Mouse (Mus musculus) embryo, embryonic 11 days (tissue): ENCODE measurements around the gene Cdt1.
A peak's percentile ranks its signal among the peaks of the same experiment; 100 is the strongest.

Source experiments
- DNase-seq: peaks from one replicate; pipeline ENCODE4 v3.0.0-alpha.2; 2015

Cdt1 gene

DNA sequence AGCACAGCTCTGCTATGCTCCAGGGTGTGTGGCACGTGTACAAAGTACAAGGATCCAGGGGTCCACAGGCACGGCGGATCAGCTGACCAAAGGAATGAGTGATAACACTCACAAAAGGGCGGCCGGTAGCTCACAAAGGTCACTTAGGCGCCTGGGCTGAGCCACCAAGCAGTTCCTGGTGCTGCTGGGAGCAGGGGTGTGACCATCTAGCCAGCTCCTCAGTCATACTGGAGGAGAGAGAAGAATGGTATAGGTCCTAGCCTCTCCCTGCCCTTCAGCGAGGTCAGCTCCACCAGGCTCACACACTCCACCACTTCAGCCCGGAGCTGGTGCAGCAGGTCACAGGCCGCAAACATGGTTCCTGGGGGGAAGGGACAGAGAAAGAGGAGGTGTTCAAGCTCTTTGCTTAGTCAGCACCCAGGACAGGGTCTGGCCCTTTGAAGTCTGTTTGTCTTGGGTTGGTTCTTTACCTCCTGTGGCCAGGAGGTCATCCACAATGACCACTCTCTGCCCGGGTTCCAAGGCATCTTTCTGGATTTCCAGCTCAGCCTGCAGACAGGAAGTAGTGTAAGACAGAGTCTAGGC, 6.9 kb downstream of the Cdt1 start:
- no peak for DNase-seq

DNA sequence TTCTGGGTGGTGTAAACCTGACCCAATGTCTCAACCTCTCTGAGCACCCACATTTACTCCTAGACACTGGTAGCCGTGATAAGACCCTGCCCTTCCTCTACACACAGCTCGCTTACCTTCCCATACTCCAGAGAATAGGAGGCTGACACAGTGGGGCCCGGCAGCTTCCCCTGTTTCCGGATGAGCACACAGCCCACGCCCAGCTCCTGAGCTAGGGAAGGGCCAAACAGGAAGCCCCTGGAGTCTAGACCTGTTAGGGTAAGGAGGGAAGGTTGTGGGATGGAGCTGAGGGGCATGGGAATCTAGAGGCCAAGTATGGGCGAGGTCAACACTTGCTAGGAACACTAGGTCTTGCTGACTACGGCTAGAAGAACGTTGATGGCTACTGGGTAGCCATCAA, 7.5 kb downstream of the Cdt1 start:
- no peak for DNase-seq

DNA sequence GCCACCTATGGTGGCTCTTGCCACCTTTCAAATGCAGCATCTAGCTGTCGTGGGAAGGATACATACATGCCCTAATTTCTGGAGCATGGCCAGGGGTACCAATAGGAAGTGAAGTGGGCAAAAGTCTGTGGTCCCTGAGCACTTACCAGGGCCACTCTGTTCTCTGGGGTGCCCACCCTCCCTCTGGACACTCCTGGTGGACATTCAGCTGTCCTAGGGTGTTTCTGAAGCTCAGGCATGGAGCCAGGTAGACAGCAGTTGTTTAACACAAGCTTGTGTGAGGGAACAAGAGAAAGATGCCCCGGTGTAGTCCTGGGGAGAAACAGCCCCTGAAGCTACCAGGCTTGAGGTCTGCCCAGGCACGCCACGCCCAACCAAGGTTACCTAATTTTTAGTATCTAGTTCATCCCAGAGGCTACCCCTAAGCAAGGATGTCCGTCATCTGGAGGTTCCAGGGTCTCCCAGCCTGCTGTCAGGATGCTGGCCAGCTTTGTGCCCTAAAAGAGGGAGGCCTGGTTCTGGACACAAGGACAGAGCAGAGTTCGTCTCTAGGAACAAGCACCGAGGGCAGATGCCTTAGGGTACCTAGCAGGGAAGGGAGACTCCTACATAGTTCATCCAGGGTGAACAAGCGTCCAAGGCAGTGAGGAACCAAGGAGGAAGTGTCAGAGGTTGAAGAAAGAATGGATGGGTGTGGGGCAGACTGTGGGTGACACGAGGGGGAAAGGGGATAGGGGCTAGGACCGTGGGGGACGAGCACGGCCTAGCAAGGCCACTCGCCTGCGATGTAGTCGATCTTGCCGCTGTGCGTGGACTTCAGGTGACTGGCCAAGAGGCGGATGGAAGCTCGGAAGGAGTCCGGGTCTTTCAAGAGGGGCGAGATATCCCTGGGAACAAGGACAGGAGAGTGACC, 8.2 kb downstream of the Cdt1 start:
- DNase-seq: peak; percentile 32

DNA sequence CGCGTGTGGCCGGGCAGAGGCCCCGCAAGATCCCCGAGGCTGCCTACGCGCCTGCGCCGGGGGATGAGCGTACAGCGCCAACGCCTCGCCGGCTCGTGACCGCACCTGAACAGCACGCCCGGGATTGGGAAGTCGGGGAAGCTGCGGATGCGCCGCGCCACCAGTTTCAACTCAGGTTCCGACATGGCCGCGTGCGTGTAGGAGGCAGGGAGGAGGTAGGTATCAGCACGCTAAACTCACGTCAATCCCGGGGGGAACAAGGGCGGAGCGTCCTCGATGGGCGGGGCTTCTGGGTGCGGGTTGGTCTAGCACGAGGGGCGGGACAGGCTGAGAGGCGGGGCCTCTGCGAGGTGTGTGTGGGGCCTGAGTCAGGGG, 8.8 kb downstream of the Cdt1 start, which contains the start of gene Aprt:
Aprt (minus strand) TSS at position 262 of the 375 bp plus-strand sequence.
- peak; percentile 96 for DNase-seq

DNA sequence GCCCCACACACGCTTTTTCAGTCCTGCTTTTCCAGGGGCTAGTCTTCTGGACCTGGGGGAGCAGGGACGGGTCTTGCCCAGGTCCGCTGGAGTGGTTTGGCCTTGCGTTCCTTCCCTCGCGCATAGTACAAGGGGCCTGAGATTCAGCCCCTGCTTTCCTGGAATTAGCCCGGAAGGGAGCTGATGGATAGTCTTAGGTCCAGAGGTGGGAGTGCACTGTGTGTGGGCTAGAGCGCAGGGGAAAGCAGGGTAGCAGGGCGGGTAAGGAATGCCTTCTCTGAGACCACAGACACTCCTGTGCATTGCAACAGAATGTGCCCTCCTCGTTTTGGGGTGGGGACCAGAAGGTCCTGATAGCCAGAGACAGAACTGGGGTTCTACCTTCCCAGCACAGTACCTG, 9.3 kb downstream of the Cdt1 start:
- DNase-seq: peak; percentile 35

DNA sequence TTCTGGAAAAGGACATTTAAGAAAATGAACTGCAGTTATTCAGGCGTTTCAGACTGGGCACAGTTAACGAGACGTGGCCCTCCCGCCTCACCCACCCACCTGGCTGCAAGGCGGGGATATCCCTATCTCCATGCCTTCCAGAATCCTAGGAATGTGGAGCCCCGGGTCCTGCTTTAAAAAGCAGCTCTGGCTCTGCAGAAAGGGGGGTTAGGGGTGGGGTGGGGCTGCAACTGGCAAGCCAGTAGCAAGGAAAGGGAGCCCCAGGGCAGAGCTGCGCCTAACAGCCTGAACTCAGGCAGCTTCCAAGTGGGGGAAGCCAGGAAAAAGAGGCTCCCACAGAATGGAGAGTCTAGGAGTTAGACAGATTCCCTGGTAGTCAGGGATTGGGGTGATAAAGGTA, 11.4 kb downstream of the Cdt1 start:
- peak; percentile 41 for DNase-seq

DNA sequence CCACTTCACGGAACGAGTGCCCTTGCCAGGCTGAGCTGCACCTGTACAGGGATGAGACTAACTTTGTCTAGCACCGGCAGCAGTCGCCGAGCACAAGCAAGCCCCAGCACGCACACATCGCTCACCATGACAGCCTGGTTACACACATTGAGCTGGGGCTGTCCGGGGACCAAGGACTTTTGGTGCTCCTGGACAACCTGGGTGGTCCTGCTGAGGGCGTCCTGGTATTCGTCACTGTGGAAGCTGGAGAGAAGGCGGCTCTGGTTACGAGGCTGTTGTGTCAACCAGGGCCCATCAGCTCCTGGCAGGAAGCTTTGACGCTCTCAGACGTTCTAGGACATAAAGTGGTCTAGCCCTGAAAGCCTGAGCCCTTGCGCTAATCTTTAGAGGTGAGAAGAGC, 13.1 kb downstream of the Cdt1 start:
- peak; percentile 20 for DNase-seq

DNA sequence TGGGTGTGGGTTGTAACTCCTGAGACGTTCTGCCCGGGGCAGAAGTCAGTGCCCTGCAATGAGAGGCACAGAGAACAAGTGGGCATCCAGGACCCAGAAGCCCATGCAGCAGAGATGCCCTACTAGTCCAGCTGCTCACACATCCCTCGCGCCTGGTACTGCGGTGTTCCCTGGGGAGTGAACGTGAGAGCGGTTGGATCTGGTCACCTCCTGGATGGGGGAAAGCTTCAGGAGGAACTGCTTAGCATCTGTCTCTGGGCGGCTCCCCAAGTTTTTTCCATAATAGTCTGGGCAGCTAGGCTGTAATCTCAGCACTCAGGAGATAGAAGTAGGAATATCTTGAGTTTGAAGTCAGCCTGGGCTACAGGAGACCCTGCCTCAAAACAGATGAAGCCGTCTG, 17.2 kb downstream of the Cdt1 start:
- no peak for DNase-seq

DNA sequence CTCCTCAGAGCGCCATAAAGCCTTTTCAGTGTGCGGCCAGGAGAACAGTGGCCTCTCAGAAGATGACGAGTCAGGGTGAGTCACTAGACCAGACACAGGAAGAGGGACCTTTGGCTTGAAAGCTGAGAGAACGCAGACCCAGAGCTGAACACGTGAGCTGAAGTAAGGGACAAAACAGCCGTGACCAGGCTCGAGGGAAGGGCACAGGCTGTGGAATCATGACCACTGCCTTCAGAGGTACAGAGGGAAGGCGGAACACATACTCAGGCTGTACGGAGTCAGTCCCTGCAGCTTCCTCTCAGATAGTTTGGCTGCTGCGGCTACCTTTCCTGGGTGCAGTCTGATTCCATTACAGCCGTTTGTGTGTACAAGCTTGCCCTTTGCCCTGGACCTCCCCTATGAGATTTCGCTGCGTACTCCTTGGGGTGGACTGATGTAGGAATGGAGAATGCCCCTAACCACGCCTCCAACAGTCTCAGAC, 17.6 kb downstream of the Cdt1 start:
- DNase-seq: no peak

DNA sequence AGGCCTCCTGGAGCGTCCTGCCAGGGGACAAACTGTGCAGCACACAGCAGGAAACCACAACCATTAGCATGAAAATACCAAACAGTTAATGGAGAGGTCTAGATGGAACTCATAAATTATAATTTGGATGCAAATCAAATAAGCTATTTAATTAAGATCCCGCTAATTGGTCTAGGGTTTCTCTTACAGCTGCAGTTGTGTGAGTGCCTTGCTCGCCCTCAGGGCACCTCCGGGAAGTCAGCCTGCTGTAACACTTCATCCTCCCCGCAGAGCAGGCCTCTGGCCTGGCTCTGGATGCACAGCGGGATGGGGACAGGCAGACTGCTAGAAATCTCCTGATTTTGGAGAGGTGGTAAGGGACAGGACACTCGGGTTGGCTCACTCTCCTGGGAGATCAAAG, 18.4 kb downstream of the Cdt1 start:
- DNase-seq: no peak

DNA sequence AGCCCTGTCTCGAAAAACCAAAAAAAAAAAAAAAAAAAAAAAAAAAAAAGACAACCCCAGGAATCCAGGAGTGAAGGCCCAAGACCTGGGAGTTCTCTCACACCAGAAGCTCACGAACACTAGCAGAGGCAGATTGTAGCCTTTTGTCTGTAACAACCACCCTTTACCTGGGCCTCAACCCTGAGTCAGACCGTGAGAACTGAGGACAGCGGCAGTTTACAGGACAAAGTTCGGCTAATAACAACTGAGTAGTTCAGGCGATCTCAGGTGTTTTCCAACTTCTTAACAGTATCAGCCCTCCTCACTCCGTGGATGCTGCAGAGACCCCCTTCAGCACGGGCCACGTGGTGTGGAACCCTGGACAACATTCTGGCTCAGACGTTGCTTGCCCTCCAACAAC, 18.9 kb downstream of the Cdt1 start:
- no peak for DNase-seq

DNA sequence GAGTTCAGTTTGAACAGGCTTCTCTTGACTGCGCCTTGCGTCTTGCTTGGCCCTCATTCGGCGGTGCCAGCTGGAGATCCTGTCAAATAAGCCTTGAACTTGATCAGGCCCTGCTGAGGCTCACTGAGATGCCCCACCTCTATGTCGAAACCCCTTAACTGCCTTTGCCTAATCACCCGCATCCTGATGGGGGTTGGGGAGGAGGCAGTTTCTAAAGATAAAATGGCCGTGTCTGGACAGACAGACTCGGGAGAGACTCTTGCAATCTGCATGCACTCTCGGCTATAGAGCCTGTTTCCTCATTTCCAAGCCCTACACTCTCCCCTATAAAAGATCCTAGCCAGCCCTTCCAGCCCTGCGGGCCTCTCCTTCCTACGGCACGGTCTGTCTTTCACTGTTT, 25.4 kb downstream of the Cdt1 start:
- DNase-seq: no peak

DNA sequence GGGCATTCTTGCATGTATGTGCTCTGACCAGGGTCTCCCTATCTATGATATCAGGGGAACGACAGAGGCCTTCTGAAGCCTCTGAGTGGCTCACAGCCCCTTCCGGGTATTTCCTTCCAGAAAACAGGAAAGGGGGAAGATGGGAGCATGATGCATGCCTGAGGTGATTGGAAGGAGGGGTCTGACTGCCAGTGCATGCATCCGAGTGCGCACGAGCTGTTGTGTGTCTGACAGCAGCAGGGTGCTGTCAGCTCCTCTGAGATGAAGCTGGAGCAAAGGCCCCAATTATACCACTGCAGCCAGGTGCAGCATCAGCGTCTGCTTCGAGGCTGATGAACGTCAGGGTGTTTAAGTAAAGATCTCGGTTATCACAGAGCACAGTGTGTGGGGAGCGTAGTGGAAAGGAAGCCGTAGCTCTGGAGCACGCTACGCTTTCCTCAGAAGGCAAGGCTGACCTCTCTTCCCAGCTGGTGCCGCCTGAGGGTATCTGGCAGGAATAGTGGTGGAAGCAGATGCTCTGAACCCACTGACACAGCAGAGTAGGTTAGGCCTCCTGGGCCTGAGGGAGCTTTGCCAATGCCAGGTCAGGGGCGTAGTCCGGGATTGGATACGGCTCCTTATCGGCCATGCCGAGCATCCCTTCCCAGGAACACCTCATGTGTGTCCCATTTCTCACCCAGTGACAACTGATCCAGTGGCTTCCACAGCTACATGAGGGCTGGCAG, 26.1 kb downstream of the Cdt1 start:
- DNase-seq: no peak

DNA sequence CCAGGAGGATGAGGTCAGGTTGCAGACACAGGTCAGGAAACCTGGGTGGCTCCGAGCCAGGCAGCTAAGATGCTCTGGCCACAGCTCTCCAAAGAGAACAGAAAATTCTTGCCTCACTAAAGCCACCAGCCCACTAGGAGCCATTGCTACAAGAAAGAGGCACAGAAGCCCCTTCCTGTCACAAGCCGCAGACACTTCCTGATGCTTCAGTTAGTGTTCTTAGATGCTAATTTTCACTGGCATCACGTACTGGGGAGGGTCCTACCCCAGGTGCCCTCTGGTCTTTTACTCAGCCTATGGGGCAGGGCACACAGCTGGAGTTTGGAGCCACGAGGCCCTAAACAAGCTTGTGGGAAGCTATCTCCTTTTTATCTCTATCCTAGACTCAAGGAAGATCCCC, 28.2 kb downstream of the Cdt1 start:
- no peak for DNase-seq

DNA sequence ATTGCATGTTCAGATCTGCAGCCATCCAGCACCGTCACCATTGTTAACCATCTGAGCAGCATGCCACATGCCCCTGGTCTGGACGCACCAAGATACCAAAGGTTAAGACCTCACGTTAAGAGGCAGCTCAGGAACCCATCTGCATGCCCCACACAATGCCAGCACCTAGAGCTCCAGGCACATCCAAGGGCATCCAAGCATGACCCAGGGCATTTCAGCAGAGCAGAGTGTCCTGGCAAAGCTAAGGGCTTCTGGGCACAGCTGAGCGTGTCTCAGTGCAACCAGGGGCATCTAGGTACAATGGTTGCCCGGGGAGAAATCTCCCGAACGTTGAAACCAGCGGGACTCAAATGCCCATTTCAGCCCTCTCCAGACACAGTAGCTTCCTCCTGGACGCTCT, 32.9 kb downstream of the Cdt1 start:
- DNase-seq: no peak

DNA sequence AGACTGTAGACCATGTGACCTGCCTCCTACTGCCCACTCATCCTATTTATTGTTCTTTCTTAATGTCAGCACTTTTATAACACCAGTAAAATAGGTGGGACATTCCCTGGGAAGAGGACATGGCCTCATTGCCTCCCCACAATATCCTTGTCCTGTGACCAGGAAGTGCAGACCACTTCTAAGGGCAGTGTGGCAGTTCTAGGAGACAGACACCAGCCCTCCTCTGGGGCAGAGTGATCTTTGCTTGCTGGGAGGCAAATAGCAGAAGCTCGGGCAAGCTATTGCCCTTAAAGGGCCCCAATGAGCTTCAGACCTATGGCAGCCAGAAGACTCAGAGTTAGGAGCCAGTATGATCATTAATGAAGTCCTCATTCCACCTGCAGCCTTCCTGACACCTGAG, 36.8 kb downstream of the Cdt1 start:
- DNase-seq: no peak

DNA sequence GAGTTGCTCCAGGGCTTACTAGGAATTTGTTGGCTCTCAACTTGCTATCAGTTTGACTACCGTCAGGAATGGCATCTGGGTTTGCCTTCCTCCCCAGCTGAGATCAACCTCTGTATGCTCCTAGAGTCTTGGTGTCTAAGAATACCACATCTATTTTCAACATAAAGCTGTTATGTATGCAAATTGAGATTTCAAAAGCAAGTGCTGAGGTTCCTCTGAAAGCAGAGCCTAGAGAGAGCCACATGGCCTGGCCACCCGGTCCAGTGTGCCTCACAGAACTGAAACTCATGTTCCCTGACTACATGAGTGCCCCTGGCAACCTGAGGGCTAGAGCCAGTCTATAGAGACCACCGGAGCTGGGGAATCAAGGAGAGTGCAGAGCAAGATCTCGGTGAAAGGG, 37.6 kb downstream of the Cdt1 start:
- no peak for DNase-seq

DNA sequence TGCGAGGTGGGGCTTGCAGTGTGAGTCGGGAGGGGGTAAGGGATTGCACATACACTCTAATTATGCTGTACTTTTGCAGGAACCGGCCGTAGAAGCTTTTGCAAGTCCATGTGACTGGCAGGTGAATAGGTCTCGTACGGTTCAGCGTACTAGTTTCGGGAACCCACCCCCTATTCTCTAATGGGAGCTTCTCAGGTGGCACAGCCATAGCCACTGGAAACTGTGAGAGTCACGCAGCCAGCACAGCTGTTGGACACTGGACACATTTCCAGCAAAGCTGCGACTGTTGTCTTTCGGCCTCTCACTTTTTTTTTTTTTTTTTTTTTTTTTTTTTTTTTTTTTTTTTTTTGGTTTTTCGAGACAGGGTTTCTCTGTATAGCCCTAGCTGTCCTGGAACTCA, 39.0 kb downstream of the Cdt1 start:
- DNase-seq: no peak

DNA sequence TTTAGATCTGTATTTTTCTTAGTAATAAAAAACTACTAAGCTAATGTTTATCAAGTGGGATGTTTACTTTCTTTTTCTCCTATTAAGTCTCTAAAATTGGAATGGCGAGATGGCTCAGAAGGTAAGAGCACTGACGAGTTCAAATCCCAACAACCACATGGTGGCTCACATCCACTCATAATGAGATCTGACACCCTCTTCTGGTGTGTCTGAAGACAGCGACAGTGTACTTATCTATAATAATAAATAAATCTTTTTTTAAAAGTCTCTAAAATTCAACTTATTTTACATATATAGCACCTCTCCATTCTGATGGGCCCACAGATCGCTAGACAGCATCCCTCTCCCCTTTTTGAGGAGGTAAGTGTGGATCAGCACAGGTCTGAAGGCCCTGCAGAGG, 42.4 kb downstream of the Cdt1 start:
- DNase-seq: no peak

DNA sequence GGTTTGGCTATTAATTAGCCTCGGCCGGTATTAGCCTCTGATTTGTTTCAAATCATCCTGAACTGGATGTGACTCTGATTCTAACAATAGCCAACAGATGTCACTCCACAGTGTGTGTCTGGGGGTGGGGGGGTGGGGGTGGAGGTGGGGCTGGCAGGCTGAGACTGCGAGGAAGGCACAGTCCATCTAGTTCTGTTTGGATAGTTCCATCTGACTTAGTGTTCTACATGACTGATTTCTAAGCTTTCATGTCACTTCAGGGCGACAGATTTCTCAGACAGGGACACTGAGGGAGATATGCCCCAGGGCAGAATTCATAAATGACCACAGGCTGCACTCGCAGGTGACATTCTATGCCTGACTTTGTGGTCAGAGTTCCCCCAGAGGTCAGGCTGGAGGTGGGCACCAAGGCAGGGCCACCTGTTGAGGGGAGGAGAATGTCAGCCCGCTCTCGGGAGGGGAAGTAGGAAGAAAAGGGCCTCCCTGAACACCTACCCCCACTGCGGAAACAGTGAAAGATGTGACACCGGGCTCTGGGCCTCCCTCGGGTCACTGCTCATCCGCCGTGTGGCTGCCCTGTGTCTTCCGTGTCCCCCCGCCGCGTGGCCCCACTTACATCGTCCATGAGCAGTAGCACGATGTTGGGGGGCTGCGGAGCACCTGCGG, 42.9 kb downstream of the Cdt1 start:
- DNase-seq: no peak

DNA sequence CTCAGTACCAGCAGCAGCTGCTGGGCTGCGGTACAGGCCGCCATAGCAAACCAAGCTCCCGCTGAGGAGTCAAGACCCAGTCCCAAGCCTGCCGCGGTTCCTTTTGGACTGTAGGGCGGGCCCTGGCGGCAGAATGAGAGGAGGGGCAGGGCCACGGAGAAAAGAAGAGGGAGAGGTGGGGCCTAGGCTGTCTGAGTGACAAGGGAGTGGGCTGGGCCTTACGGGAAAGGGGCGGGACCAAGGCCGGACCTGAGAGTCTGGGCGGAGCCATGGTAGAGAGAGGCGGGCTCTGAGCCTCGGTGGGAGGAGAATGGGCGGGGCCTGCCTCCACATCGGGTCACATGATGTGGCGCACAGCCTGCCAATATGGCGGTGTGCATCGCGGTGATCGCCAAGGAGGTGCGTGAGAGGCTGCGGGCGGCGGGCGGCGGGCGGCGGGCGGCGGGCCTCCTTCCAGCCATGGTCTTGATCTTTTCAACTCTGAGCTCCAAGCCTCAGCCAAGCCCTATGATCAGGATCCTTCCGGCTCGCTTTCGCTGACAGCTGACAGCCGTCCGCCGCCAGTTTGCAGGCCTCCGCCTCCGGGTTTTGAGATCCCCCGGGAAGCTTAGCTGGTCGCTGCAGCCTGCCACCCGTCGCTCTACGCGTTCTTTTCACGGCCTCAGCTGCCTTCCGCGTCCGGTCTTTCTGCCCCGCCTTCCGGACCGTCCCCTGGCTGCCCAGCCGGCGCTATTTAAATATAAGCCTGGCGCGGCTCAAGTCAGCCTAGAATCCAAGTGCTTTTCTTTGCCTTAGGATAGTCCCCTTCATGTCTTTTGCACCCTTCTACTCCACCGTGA, 43.7 kb downstream of the Cdt1 start, which contains the start of the genes Galns and Trappc2l:
Galns (minus strand) TSS at position 169 of the 839 bp plus-strand sequence.
Trappc2l (plus strand) TSS at position 346 of the 839 bp plus-strand sequence.
- DNase-seq: peak; percentile 99
